In the genomic region with DNA sequence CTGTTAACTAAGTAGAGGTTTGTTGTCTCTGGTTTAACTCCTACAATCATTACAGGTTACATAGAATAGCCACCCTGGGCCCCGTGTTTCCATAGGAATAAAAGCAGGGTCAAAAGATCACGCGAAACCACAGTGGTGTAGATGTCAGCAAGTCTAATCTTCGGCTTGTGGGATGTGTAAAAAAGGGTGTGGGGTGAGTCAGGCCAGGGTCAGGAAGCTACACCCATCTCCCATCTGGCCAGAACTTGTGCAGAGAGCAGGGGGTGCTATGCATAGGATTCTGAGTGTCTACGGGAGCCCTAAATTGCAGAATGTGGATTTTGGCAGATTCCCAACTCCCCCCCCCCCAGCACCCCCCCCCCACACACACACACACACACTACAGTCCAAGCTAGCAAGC, we compare ENCODE assay signal across 16 mouse cellular contexts. TPM values are rescaled to one million over a fixed set of nuclear protein-coding genes. Genes with fewer than 3 reads are reported as not detected.
A peak's percentile ranks its signal among the peaks of the same experiment; 100 is the strongest.
DNase-seq lines count a peak whose midpoint lies in the region; ATAC-seq lines count a peak whose summit lies in the region.
"Had no signal": no experiment of that assay in that cellular context is flagged by ENCODE, and none has a peak within 500 bp of the region (broad histone marks: within the 10 kb centered on the region; RNA-seq: fewer than 3 reads in every experiment).

No protein-coding gene starts in this region.

- ATAC-seq in embryonic facial prominence, embryonic 11.5 days (replicated peaks; ENCODE audit: insufficient number of reproducible peaks, low FRiP score, low TSS enrichment, low read depth), result 0 out of 2 replicates have a peak, but pooled peaks have one; percentile 18
- no peak for ATAC-seq in kidney, embryonic 16.5 days (ENCODE audit: low FRiP score, low TSS enrichment)
- peak; percentile 9; the same call in 1 of the 2 replicates for ATAC-seq in midbrain, embryonic 14.5 days (ENCODE audit: low FRiP score, low TSS enrichment)
- no peak for ATAC-seq in midbrain, embryonic 15.5 days (replicated peaks)
- ATAC-seq in forebrain, embryonic 11.5 days (replicated peaks; ENCODE audit: low FRiP score), result no peak
- ATAC-seq: forebrain, embryonic 15.5 days; hindbrain, embryonic 16.5 days had no signal

- WGBS in embryonic facial prominence, embryonic 11.5 days, result 55% methylated on average over 5 of the region's 5 CpGs
- 64% methylated on average over 5 of the region's 5 CpGs for WGBS in embryonic facial prominence, embryonic 10.5 days
- 31% methylated on average over 5 of the region's 5 CpGs for WGBS in kidney, embryonic 16.5 days
- WGBS in midbrain, embryonic 14.5 days, result 70% methylated on average over 5 of the region's 5 CpGs
- WGBS in midbrain, embryonic 15.5 days, result 66% methylated on average over 5 of the region's 5 CpGs
- 73% methylated on average over 5 of the region's 5 CpGs for WGBS in forebrain, embryonic 11.5 days

- no peaks in the 10 kb centered on the region for H3K4me1 ChIP-seq in embryonic facial prominence, embryonic 11.5 days (ENCODE audit: control insufficient read depth, insufficient read depth, low read length)
- H3K4me1 ChIP-seq in embryonic facial prominence, embryonic 10.5 days, result peaks cover 9% of the 10 kb centered on the region; the same call in 1 of the 2 replicates
- H3K4me1 ChIP-seq in kidney, embryonic 16.5 days (ENCODE audit: insufficient read depth, low read length), result peaks cover 8% of the 10 kb centered on the region; the same call in 1 of the 2 replicates
- peaks cover 4% of the 10 kb centered on the region; the same call in 1 of the 2 replicates for H3K4me1 ChIP-seq in midbrain, embryonic 14.5 days (ENCODE audit: control insufficient read depth, insufficient read depth, low read length)
- H3K4me1 ChIP-seq in midbrain, embryonic 15.5 days, result no peaks in the 10 kb centered on the region
- H3K4me1 ChIP-seq in forebrain, embryonic 11.5 days (replicated peaks; ENCODE audit: control insufficient read depth, insufficient read depth, low read length), result no peaks in the 10 kb centered on the region
- H3K4me1 ChIP-seq: liver, embryonic 13.5 days had no signal

- no peak overlapping the region for H3K4me2 ChIP-seq in embryonic facial prominence, embryonic 11.5 days (ENCODE audit: low read depth, low read length)
- H3K4me2 ChIP-seq in kidney, embryonic 16.5 days (replicated peaks; ENCODE audit: low read depth, low read length), result peak overlapping the region; percentile 15; the same call in 1 of the 2 replicates
- H3K4me2 ChIP-seq in midbrain, embryonic 14.5 days (ENCODE audit: low read length), result no peak overlapping the region
- no peak overlapping the region for H3K4me2 ChIP-seq in midbrain, embryonic 15.5 days
- H3K4me2 ChIP-seq in forebrain, embryonic 11.5 days (ENCODE audit: low read depth, low read length, severe bottlenecking), result no peak overlapping the region
- H3K4me2 ChIP-seq: embryonic facial prominence, embryonic 15.5 days; forebrain, embryonic 15.5 days; liver, embryonic 13.5 days had no signal

- no peaks in the 10 kb centered on the region for H3K9me3 ChIP-seq in embryonic facial prominence, embryonic 11.5 days (replicated peaks; ENCODE audit: control insufficient read depth, low read length)
- H3K9me3 ChIP-seq in embryonic facial prominence, embryonic 10.5 days, result no peaks in the 10 kb centered on the region
- H3K9me3 ChIP-seq in kidney, embryonic 16.5 days (ENCODE audit: low read length), result no peaks in the 10 kb centered on the region
- H3K9me3 ChIP-seq in midbrain, embryonic 14.5 days (ENCODE audit: control insufficient read depth, low read length), result no peaks in the 10 kb centered on the region
- H3K9me3 ChIP-seq in midbrain, embryonic 15.5 days, result no peaks in the 10 kb centered on the region
- H3K9me3 ChIP-seq in forebrain, embryonic 11.5 days (ENCODE audit: control insufficient read depth, low read length), result no peaks in the 10 kb centered on the region
- H3K9me3 ChIP-seq: embryonic facial prominence, embryonic 15.5 days; forebrain, embryonic 15.5 days; liver, embryonic 13.5 days had no signal

- no peak for DNase-seq in embryonic facial prominence, embryonic 11.5 days (ENCODE audit: low spot score)
- no peak for DNase-seq in embryonic facial prominence, embryonic 10.5 days (ENCODE audit: low spot score)
- no peak for DNase-seq in kidney, adult 9 months
- no peak for DNase-seq in midbrain, embryonic 14.5 days
- no peak for DNase-seq in adrenal gland, postnatal 4 days (ENCODE audit: low spot score in 2 of 2)
- no peak for DNase-seq in forebrain, embryonic 11.5 days (ENCODE audit: low spot score)
- DNase-seq: cerebellum, postnatal 10 days; gastrocnemius, postnatal 14 days; left cerebral cortex, postnatal 4 days; liver, embryonic 13.5 days had no signal

- no peaks in the 10 kb centered on the region for H3K27me3 ChIP-seq in embryonic facial prominence, embryonic 11.5 days (ENCODE audit: control insufficient read depth, insufficient read depth, low read length)
- H3K27me3 ChIP-seq in embryonic facial prominence, embryonic 10.5 days (replicated peaks; ENCODE audit: low read depth, poor library complexity, severe bottlenecking), result no peaks in the 10 kb centered on the region
- H3K27me3 ChIP-seq in kidney, embryonic 16.5 days (ENCODE audit: insufficient read depth, low read length), result no peaks in the 10 kb centered on the region
- H3K27me3 ChIP-seq in midbrain, embryonic 14.5 days (ENCODE audit: control insufficient read depth, insufficient read depth, low read length), result no peaks in the 10 kb centered on the region
- no peaks in the 10 kb centered on the region for H3K27me3 ChIP-seq in midbrain, embryonic 15.5 days (replicated peaks)
- H3K27me3 ChIP-seq in forebrain, embryonic 11.5 days (ENCODE audit: control insufficient read depth, insufficient read depth, low read length), result no peaks in the 10 kb centered on the region
- H3K27me3 ChIP-seq: embryonic facial prominence, embryonic 15.5 days; forebrain, embryonic 15.5 days had no signal

- H3K9ac ChIP-seq in embryonic facial prominence, embryonic 11.5 days (replicated peaks; ENCODE audit: low read length), result no peak overlapping the region
- no peak overlapping the region for H3K9ac ChIP-seq in kidney, embryonic 16.5 days (replicated peaks; ENCODE audit: low read length)
- H3K9ac ChIP-seq in midbrain, embryonic 14.5 days (replicated peaks; ENCODE audit: low read length), result no peak overlapping the region
- H3K9ac ChIP-seq in midbrain, embryonic 15.5 days, result no peak overlapping the region
- no peak overlapping the region for H3K9ac ChIP-seq in forebrain, embryonic 11.5 days (ENCODE audit: low read length)
- H3K9ac ChIP-seq: embryonic facial prominence, embryonic 15.5 days; forebrain, embryonic 15.5 days; liver, embryonic 13.5 days had no signal

- H3K27ac ChIP-seq in embryonic facial prominence, embryonic 11.5 days (replicated peaks; ENCODE audit: low read depth, low read length), result no peak overlapping the region
- H3K27ac ChIP-seq in embryonic facial prominence, embryonic 10.5 days (replicated peaks), result no peak overlapping the region
- H3K27ac ChIP-seq in kidney, embryonic 16.5 days (ENCODE audit: low read length), result no peak overlapping the region
- H3K27ac ChIP-seq in midbrain, embryonic 14.5 days (replicated peaks; ENCODE audit: low read depth, low read length), result no peak overlapping the region
- no peak overlapping the region for H3K27ac ChIP-seq in midbrain, embryonic 15.5 days
- no peak overlapping the region for H3K27ac ChIP-seq in forebrain, embryonic 11.5 days (ENCODE audit: low read depth, low read length)
- H3K27ac ChIP-seq: embryonic facial prominence, embryonic 15.5 days; forebrain, embryonic 15.5 days; liver, embryonic 13.5 days; stomach, postnatal 0 days had no signal

- H3K4me3 ChIP-seq in embryonic facial prominence, embryonic 11.5 days (ENCODE audit: low read depth, low read length), result no peak overlapping the region
- H3K4me3 ChIP-seq in embryonic facial prominence, embryonic 10.5 days, result no peak overlapping the region
- H3K4me3 ChIP-seq in kidney, embryonic 16.5 days (ENCODE audit: low read length), result peak overlapping the region; percentile 13; the same call in 1 of the 2 replicates
- no peak overlapping the region for H3K4me3 ChIP-seq in midbrain, embryonic 14.5 days (replicated peaks; ENCODE audit: low read depth, low read length)
- no peak overlapping the region for H3K4me3 ChIP-seq in midbrain, embryonic 15.5 days
- no peak overlapping the region for H3K4me3 ChIP-seq in forebrain, embryonic 11.5 days (ENCODE audit: low read depth, low read length)
- H3K4me3 ChIP-seq: embryonic facial prominence, embryonic 15.5 days; forebrain, embryonic 15.5 days; liver, embryonic 13.5 days had no signal

- no peaks in the 10 kb centered on the region for H3K36me3 ChIP-seq in embryonic facial prominence, embryonic 11.5 days (replicated peaks; ENCODE audit: control insufficient read depth, insufficient read depth, low read depth, low read length)
- H3K36me3 ChIP-seq in embryonic facial prominence, embryonic 10.5 days (replicated peaks), result no peaks in the 10 kb centered on the region
- no peaks in the 10 kb centered on the region for H3K36me3 ChIP-seq in kidney, embryonic 16.5 days (ENCODE audit: insufficient read depth, low read length)
- H3K36me3 ChIP-seq in midbrain, embryonic 14.5 days (ENCODE audit: control insufficient read depth, insufficient read depth, low read length), result no peaks in the 10 kb centered on the region
- no peaks in the 10 kb centered on the region for H3K36me3 ChIP-seq in midbrain, embryonic 15.5 days (replicated peaks)
- no peaks in the 10 kb centered on the region for H3K36me3 ChIP-seq in forebrain, embryonic 11.5 days (ENCODE audit: control insufficient read depth, insufficient read depth, low read length)
- H3K36me3 ChIP-seq: embryonic facial prominence, embryonic 15.5 days; forebrain, embryonic 15.5 days; liver, embryonic 13.5 days had no signal

RNA-seq across cellular contexts. Expression of a gene that starts 2.5 kb away (rescaled TPM):
- 11.4 and 11.5 TPM in 2 replicates for polyA plus RNA-seq in embryonic facial prominence, embryonic 11.5 days (2014; fragmentation: Nextera tagmentation; extraction: Ambion mirVana)
- 5.5 and 6.0 TPM in 2 replicates for polyA plus RNA-seq in embryonic facial prominence, embryonic 10.5 days (2016; fragmentation: Nextera tagmentation; extraction: Ambion mirVana)
- polyA plus RNA-seq in kidney, embryonic 16.5 days (2015; fragmentation: Nextera tagmentation; extraction: Ambion mirVana), result 21.5 and 26.5 TPM in 2 replicates
- polyA plus RNA-seq in midbrain, embryonic 14.5 days (2014; fragmentation: Nextera tagmentation; extraction: Ambion mirVana), result 2.6 and 8.4 TPM in 2 replicates
- polyA plus RNA-seq in midbrain, embryonic 15.5 days (2015; fragmentation: Nextera tagmentation; extraction: Ambion mirVana), result 5.4 and 5.9 TPM in 2 replicates
- total RNA-seq in adrenal gland, postnatal 4 days (2021), result 10 to 100 TPM; 27.3 to 27.5 TPM
- polyA plus RNA-seq in forebrain, embryonic 11.5 days (2014; fragmentation: Nextera tagmentation; extraction: Ambion mirVana), result 4.5 and 9.6 TPM in 2 replicates

Comparison
In these comparisons a context has a peak if more than half of its experiments do, and no peak if none do; other contexts are left out.
1. ATAC-seq: peak in embryonic facial prominence, embryonic 11.5 days (single experiment) and midbrain, embryonic 14.5 days (single experiment); none in kidney, embryonic 16.5 days (single experiment), midbrain, embryonic 15.5 days (single experiment) and forebrain, embryonic 11.5 days (single experiment).